Mouse (Mus musculus) thymus, adult 2 months (tissue): ENCODE results near the gene Fh1. TPM values are rescaled to one million over a fixed set of nuclear protein-coding genes. Genes with fewer than 3 reads are reported as not detected.
A peak's percentile ranks its signal among the peaks of the same experiment; 100 is the strongest.

Source experiments
- DNase-seq: peaks from one replicate; pipeline ENCODE4 v3.0.0; 2021
- H3K27ac ChIP-seq: fragments of 200-500 bp; 2 replicates; pipeline ENCODE4 v1.5.1; 2012; ENCODE audit warnings: low read length, control low read depth; ENCODE audit not compliant: control insufficient read depth, insufficient read depth
- H3K27me3 ChIP-seq: fragments of 200-500 bp; 2 replicates; pipeline ENCODE4 v1.6.1; 2012; ENCODE audit warnings: mild to moderate bottlenecking, low read length, moderate library complexity, mixed read lengths; ENCODE audit not compliant: control insufficient read depth, insufficient read depth
- H3K36me3 ChIP-seq: fragments of 200-500 bp; 2 replicates; pipeline ENCODE4 v1.6.1; 2012; ENCODE audit warnings: mild to moderate bottlenecking, low read length, moderate library complexity; ENCODE audit not compliant: control insufficient read depth, insufficient read depth
- H3K4me1 ChIP-seq: fragments of 200-500 bp; replicated peaks from 2 replicates; pipeline ENCODE4 v1.6.1; 2012; ENCODE audit warnings: low read length; ENCODE audit not compliant: control insufficient read depth, insufficient read depth
- H3K4me3 ChIP-seq: fragments of 200-500 bp; 2 replicates; pipeline ENCODE4 v1.5.1; 2012; ENCODE audit warnings: mild to moderate bottlenecking, low read length, control low read depth, moderate library complexity; ENCODE audit not compliant: control insufficient read depth, insufficient read depth
- CTCF ChIP-seq: fragments of 200-500 bp; IDR thresholded peaks from 2 replicates; pipeline ENCODE4 v1.5.1; 2012; ENCODE audit warnings: mild to moderate bottlenecking, control low read depth, low read length, moderate library complexity, borderline replicate concordance; ENCODE audit not compliant: control insufficient read depth, poor library complexity, insufficient read depth; ENCODE audit errors: extremely low read depth
- POLR2A ChIP-seq: fragments of 200-500 bp; IDR thresholded peaks from 2 replicates; pipeline ENCODE4 v1.6.1; 2012; ENCODE audit warnings: mild to moderate bottlenecking, low read length, control low read depth, moderate library complexity; ENCODE audit not compliant: control insufficient read depth, poor library complexity, insufficient read depth; ENCODE audit errors: extremely low read depth
- WGBS: fragments of 180-500 bp; shearing (Covaris S2); methylation state at CpG from one replicate; pipeline ENCODE4 v1.1.7; 2018; 5-methylcytosine and 5-hydroxymethylcytosine counted together
- polyA plus RNA-seq: library from polyadenylated mRNA; depleted of rRNA; stranded (reverse); fragments of >200 nt; gene quantifications from 2 replicates; pipeline ENCODE4 v1.2.3, GENCODE M21; 2012

Gene Fh1
- polyA plus RNA-seq, 1 experiment, result 32.4 TPM

- no peaks in the 10 kb centered on the region for H3K27me3 ChIP-seq
- TF ChIP-seq POLR2A (no peak), CTCF (no peak)
- no peaks in the 10 kb centered on the region for H3K4me1 ChIP-seq
- no peak overlapping the region for H3K4me3 ChIP-seq
- 61% methylated on average over 5 of the region's 5 CpGs for WGBS
- H3K27ac ChIP-seq, result no peak overlapping the region
- no peaks in the 10 kb centered on the region for H3K36me3 ChIP-seq
- DNase-seq, result peak; percentile 46
Observed at GRCm38 (mm10) chr1:175668666-175669405, 43.4 kb upstream of the Fh1 start.

GRCm38 (mm10) chr1:175659900-175660299, 34.5 kb upstream of the Fh1 start:
- H3K36me3 ChIP-seq, result no peaks in the 10 kb centered on the region
- H3K27me3 ChIP-seq, result no peaks in the 10 kb centered on the region
- no peak overlapping the region for H3K4me3 ChIP-seq
- no peak overlapping the region for H3K27ac ChIP-seq
- TF ChIP-seq POLR2A (no peak), CTCF (no peak)
- no peaks in the 10 kb centered on the region for H3K4me1 ChIP-seq
- DNase-seq, result no peak
- WGBS, result 64% methylated on average over 4 of the region's 4 CpGs

GRCm38 (mm10) chr1:175648615-175649014, 23.2 kb upstream of the Fh1 start:
- 97% methylated on average over 4 of the region's 4 CpGs for WGBS
- H3K27ac ChIP-seq, result no peak overlapping the region

DNA sequence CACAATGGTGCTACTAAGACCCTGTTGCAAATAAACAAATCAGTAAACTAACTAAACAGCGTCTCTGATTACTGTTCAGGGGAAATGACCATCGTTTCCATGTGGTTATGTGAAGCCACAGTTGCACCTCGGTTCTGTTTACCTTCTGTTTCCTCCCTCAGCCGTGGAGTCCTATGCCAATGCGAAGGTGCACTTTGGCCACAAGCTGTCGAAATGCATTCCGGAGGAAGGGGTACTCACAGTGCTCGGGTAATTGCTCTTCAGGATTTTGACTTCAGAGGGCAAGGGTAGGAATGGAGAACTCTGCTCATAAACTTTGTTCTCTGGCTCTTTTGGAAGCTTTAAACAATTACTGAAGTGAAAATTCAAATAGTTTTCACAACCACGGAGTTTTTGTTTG, 21.5 kb upstream of the Fh1 start:
- WGBS, result 35% methylated on average over 9 of the region's 9 CpGs
- H3K27ac ChIP-seq, result no peak overlapping the region
- H3K4me3 ChIP-seq, result no peak overlapping the region
- TF ChIP-seq CTCF (no peak), POLR2A (no peak)
- H3K36me3 ChIP-seq, result no peaks in the 10 kb centered on the region
- peaks cover 8% of the 10 kb centered on the region for H3K4me1 ChIP-seq
- H3K27me3 ChIP-seq, result no peaks in the 10 kb centered on the region
- DNase-seq, result no peak

More at GRCm38 (mm10) chr1:175648615-175649014, 23.2 kb upstream of the Fh1 start:
- Histone ChIP-seq H3K36me3 (no peaks in the 10 kb centered on the region), H3K27me3 (no peaks in the 10 kb centered on the region), H3K4me3 (no peak overlapping the region), H3K4me1 (peaks cover 6% of the 10 kb centered on the region)
- TF ChIP-seq POLR2A (no peak), CTCF (no peak)
- no peak for DNase-seq

DNA sequence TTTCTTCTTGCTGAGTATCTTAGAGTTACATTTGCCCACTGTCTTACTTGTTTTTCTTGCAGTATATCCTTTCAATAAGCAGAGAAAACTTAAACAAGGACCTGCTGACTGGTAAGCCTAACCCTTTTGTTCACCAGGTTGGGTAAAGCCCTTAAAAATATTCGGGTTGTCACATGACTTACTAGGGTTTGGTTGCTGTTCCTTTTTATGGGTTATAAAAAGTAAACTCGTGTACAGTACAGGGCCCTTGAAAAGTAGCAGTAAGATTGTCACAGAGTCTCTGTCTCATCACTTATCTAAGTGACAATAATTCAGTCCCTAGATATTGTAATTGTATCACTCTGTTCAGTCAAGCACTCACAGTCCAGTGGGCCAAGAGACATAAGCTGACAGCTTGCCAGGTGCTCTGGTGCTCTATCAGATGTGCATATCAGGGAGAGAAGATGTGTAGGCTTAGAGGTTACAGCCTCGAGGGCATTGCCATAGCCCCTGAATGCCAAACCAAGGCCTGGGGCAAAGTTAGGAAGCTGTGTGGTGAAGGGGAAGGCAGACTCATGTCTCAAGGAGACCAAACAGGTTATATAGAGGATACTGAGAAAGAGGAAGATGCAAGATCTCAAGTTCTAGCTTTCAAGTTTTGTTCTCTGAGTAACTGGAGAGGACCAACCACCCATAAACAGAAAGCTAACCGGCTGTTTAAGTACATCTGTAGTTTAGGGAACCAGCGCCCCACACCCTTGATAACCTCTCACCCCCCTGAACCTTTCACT, 18.2 kb upstream of the Fh1 start:
- DNase-seq, result no peak
- WGBS, result 23% methylated on average over 5 of the region's 5 CpGs
- peak overlapping the region; percentile 63; the same call in 1 of the 2 replicates for H3K27ac ChIP-seq

DNA sequence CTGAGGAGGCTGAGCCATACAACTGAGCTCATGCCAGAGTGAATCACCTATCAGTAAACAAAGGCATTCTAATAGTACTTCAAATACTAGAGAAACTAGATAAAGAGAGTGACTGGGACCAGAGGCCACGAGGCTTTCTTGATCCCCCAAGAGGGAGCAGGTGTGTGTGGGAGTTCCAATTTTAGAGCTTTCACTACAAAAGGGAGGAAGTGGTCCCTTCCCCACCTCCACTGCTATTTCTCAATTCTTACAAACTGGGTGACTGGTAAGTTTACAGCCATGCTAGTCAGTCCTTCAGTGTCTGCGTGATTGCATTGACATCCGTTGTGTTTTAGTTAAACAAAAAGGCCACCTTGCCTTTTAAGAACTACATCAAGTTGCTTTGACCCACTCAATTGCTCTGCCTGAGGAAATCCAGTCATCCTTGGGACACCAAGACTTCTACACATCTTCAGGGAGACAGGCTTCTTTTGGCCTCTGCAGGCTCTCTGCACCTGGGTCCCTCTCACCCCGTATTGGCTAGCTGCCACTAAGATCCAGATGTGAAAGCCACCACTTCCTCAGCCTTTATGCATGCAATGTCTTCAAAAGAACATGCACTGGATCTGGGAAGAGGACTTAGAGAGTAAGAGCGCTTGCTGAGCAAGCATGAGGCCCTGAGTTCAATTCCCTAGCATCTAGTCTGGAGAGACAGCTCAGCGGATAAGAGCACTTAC, 15.2 kb upstream of the Fh1 start:
- H3K27me3 ChIP-seq, result no peaks in the 10 kb centered on the region
- peaks cover 47% of the 10 kb centered on the region for H3K4me1 ChIP-seq
- peak overlapping the region; percentile 59 for H3K27ac ChIP-seq
- no peak for TF ChIP-seq CTCF
- TF ChIP-seq POLR2A, result no peak
- WGBS, result 18% methylated on average over 6 of the region's 6 CpGs
- no peak overlapping the region for H3K4me3 ChIP-seq
- peak; percentile 53 for DNase-seq
- H3K36me3 ChIP-seq, result no peaks in the 10 kb centered on the region

More for the DNA sequence above, 18.2 kb upstream of the Fh1 start:
- no peaks in the 10 kb centered on the region for H3K36me3 ChIP-seq
- no peak overlapping the region for H3K4me3 ChIP-seq
- H3K27me3 ChIP-seq, result no peaks in the 10 kb centered on the region
- TF ChIP-seq CTCF (no peak), POLR2A (no peak)
- peaks cover 28% of the 10 kb centered on the region for H3K4me1 ChIP-seq
